Mouse (Mus musculus) gastrocnemius, adult 2 months (tissue): Measurements from ENCODE around the gene Coq5. TPM values are rescaled to one million over a fixed set of nuclear protein-coding genes. Genes with fewer than 3 reads are reported as not detected.

ENCODE experiments used
- DNase-seq: peaks from one replicate; pipeline ENCODE4 v3.0.0; 2022
- H3K27ac ChIP-seq: fragments of 200-600 bp; 2 replicates; pipeline ENCODE4 v1.8.1; 2022; ENCODE audit warnings: mild to moderate bottlenecking
- H3K4me3 ChIP-seq: fragments of 200-600 bp; 2 replicates; pipeline ENCODE4 v1.8.1; 2022; ENCODE audit warnings: mild to moderate bottlenecking, moderate library complexity
- CTCF ChIP-seq: fragments of 200-600 bp; IDR thresholded peaks from 2 replicates; pipeline ENCODE4 v1.8.1; 2022; ENCODE audit warnings: antibody characterized with exemption, mild to moderate bottlenecking, moderate library complexity
- intact Hi-C: fragments of 180-260 bp; cut with DNase I; formaldehyde crosslinking; loops from one replicate; pipeline ENCODE4 v1.15.1; 2025
- total RNA-seq, 2 experiments: library from RNA; stranded (reverse); gene quantifications; 2 replicates each; pipeline ENCODE4 v1.2.3; 2021

The Coq5 gene
- total RNA-seq, 2 experiments from 2014 or later: 63.8 to 112 TPM

- no peak overlapping the region for H3K27ac ChIP-seq
- no peak for TF ChIP-seq CTCF
- DNase-seq: no peak
- no peak overlapping the region for H3K4me3 ChIP-seq
- intact Hi-C loops: no loop called here
Observed at GRCm38 (mm10) chr5:115240191-115240590, 39.3 kb upstream of the Coq5 start.

GRCm38 (mm10) chr5:115255472-115255871, 24.0 kb upstream of the Coq5 start:
- no peak overlapping the region for H3K4me3 ChIP-seq
- peak; percentile 4 for DNase-seq
- no peak for TF ChIP-seq CTCF
- H3K27ac ChIP-seq: no peak overlapping the region
- intact Hi-C loops: no loop called here

DNA sequence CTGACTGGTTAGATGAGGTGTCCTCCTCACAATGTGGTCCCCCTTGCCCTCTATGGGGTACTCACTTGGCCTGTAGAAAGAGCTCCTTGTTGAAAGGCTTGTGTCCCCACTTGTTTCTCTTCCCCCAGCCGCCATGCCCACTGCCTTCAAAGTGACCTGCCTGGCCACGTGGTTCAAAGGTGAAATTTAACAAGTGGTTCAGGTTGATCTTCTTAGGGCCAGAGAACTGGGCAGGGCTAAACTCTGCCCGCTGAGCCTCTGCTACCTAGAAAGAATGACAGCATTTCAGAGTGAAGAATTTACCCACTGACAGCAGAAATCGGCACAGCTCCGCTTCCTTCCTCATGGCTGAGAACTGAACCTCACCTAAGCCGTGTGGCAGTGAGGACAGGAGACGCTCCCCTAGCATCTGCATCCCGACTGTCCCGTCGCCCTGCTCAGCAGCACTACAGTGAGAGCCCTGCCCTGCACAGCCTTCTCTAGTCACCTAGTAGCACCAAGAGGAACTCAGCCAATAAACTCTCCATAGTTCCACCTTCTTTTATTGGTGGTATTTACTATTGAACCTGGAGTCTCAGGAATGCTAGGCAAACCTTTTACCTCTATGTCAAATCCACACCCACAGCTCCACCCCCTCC, 22.4 kb upstream of the Coq5 start:
- intact Hi-C loops: no loop called here
- DNase-seq: no peak
- no peak overlapping the region for H3K4me3 ChIP-seq
- TF ChIP-seq CTCF: no peak
- H3K27ac ChIP-seq: no peak overlapping the region

GRCm38 (mm10) chr5:115260356-115260755, 19.1 kb upstream of the Coq5 start:
- H3K4me3 ChIP-seq: no peak overlapping the region; the same call in 1 of the 2 replicates
- intact Hi-C loops: no loop called here
- TF ChIP-seq CTCF: no peak
- peak; percentile 25 for DNase-seq
- peak overlapping the region; percentile 78 for H3K27ac ChIP-seq

DNA sequence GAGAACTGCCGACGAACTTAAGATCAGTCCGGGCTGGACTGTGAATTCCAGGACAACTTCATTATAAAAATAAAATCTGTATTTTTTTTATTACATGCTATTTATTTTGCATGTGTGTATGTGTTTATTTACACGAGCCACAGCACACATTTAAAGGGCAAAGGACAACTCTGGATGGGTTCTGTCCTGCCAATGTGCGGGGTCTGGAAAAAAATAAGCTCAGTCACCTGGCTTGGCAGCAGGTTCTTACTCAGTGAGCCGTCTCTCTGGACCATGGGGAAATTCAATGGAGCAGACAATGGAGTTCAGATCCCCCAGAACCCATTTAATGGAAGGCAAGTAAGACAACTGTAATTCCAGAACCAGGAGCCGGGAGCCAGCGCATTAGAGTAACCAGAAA, 18.3 kb upstream of the Coq5 start:
- H3K4me3 ChIP-seq: peak overlapping the region; percentile 3
- no peak for TF ChIP-seq CTCF
- DNase-seq: peak; percentile 20
- intact Hi-C loops: no loop called here
- H3K27ac ChIP-seq: peak overlapping the region; percentile 78

- no peak for TF ChIP-seq CTCF
- intact Hi-C loops: no loop called here
- peak overlapping the region; percentile 25; the same call in 1 of the 2 replicates for H3K27ac ChIP-seq
- no peak overlapping the region for H3K4me3 ChIP-seq
- DNase-seq: no peak
Observed at GRCm38 (mm10) chr5:115261880-115262279, 17.6 kb upstream of the Coq5 start.

- Histone ChIP-seq H3K27ac (peak overlapping the region; percentile 25; the same call in 1 of the 2 replicates), H3K4me3 (no peak overlapping the region)
- intact Hi-C loops: no loop called here
- no peak for TF ChIP-seq CTCF
- DNase-seq: peak; percentile 12
Observed at GRCm38 (mm10) chr5:115262502-115263291, 16.8 kb upstream of the Coq5 start.

- no peak for DNase-seq
- no peak for TF ChIP-seq CTCF
- Histone ChIP-seq H3K27ac (peak overlapping the region; percentile 91), H3K4me3 (peak overlapping the region; percentile 36)
- intact Hi-C loops: no loop called here
Observed at GRCm38 (mm10) chr5:115266340-115266739, 13.1 kb upstream of the Coq5 start.

DNA sequence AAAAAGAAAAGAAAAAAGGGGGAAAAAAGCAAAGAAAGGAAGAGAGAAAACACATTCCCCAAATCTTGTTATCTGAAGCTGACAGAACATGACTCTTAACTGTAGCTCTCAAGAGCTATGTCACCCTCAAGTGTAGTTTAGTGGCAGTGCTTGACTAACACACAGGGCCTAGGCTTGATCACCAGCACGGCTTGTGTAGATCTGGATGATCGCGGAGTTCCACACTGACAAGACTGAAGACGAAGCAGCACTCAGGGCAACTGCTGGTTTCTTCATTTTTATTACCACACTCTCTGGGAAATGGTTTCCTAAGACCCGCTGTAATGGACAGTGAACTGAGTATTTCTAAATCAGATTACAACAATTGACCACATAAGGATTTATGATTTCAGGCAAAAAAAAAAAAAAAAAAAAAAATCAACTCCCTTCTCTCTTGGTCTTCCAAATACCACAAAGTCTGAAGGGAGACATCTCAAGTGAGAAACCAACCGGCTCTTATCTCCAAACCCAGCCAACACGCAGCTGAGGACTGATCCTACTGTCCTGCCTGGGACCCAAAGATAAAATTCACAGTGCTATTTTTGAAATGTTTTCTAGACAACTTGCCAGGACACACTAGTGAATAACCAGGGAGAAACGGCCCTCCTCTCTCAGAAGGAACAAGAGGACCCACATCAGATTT, 12.5 kb upstream of the Coq5 start:
- Histone ChIP-seq H3K27ac (peak overlapping the region; percentile 91), H3K4me3 (peak overlapping the region; percentile 36)
- intact Hi-C loops: no loop called here
- no peak for DNase-seq
- no peak for TF ChIP-seq CTCF

- no peak for TF ChIP-seq CTCF
- Histone ChIP-seq H3K27ac (peak overlapping the region; percentile 91), H3K4me3 (peak overlapping the region; percentile 36)
- intact Hi-C loops: no loop called here
- DNase-seq: no peak
Observed at GRCm38 (mm10) chr5:115267469-115268045, 11.9 kb upstream of the Coq5 start.

DNA sequence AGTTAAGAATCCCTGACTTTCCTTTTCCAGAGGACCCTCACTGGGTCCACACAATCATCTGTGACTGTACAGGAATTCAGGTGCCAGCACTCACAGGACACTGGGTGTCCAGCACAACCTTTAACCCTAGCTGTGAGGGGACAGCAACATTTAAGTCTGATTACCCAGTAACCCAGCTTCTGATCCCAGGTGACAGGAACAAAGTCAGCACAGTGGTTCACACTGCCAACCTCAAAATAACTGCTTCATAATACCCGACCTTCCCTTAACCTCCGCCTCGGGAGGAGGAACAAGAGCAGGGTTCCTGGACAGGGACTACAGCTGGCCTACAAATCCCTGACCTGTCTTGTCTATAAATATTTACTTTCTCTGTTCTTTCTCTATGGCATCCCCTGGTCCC, 11.2 kb upstream of the Coq5 start:
- intact Hi-C loops: no loop called here
- Histone ChIP-seq H3K27ac (peak overlapping the region; percentile 91), H3K4me3 (peak overlapping the region; percentile 92)
- TF ChIP-seq CTCF: no peak
- DNase-seq: peak; percentile 57

GRCm38 (mm10) chr5:115269969-115270368, 9.5 kb upstream of the Coq5 start:
- DNase-seq: no peak
- no peak for TF ChIP-seq CTCF
- intact Hi-C loops: no loop called here
- H3K27ac ChIP-seq: peak overlapping the region; percentile 91
- H3K4me3 ChIP-seq: peak overlapping the region; percentile 92
